Mouse (Mus musculus) heart, embryonic 14.5 days (tissue): ENCODE measurements around the gene Fam90a1a. TPM values are rescaled to one million over a fixed set of nuclear protein-coding genes. Genes with fewer than 3 reads are reported as not detected.
A peak's percentile ranks its signal among the peaks of the same experiment; 100 is the strongest.

Source experiments
- ATAC-seq: fragments of 200-750 bp; cut with Nextera tagmentation; 2 replicates; pipeline ENCODE4 v1.8.0; 2017; ENCODE audit warnings: low read depth, moderate TSS enrichment; ENCODE audit not compliant: insufficient number of reproducible peaks, insufficient read depth, low FRiP score
- H3K27ac ChIP-seq, 2 experiments: fragments of 200-500 bp in 1 of 2; fragments of 300-500 bp in 1 of 2; sonication (generic) in 1 of 2; replicated peaks in 1 of 2; 2 replicates each; pipeline ENCODE4 v1.5.1; 2012 to 2014; ENCODE audit warnings: low read depth in 2 of 2, low read length in 2 of 2, control low read depth in 1 of 2, mild to moderate bottlenecking in 1 of 2, mixed read lengths in 1 of 2; ENCODE audit not compliant: control insufficient read depth in 1 of 2, insufficient read depth in 1 of 2
- H3K27me3 ChIP-seq: fragments of 300-500 bp; sonication (generic); 2 replicates; pipeline ENCODE4 v1.6.1; 2014; ENCODE audit warnings: mild to moderate bottlenecking, low read length, control low read depth; ENCODE audit not compliant: control insufficient read depth, insufficient read depth
- H3K36me3 ChIP-seq: fragments of 300-500 bp; sonication (generic); 2 replicates; pipeline ENCODE4 v1.6.1; 2014; ENCODE audit warnings: mild to moderate bottlenecking, control low read depth, low read length, mixed read lengths; ENCODE audit not compliant: control insufficient read depth, insufficient read depth
- H3K4me1 ChIP-seq, 2 experiments: fragments of 200-500 bp in 1 of 2; fragments of 300-500 bp in 1 of 2; sonication (generic) in 1 of 2; 2 replicates each; pipeline ENCODE4 v1.6.1; 2012 to 2014; ENCODE audit warnings: low read length in 2 of 2, control low read depth in 1 of 2, mixed read lengths in 1 of 2; ENCODE audit not compliant: control insufficient read depth in 2 of 2, insufficient read depth in 2 of 2
- H3K4me2 ChIP-seq: fragments of 300-500 bp; sonication (generic); 2 replicates; pipeline ENCODE4 v1.6.1; 2014; ENCODE audit warnings: mild to moderate bottlenecking, low read length
- H3K4me3 ChIP-seq, 2 experiments: fragments of 200-500 bp in 1 of 2; fragments of 300-500 bp in 1 of 2; sonication (generic) in 1 of 2; 2 replicates each; pipeline ENCODE4 v1.5.1; 2012 to 2014; ENCODE audit warnings: low read length in 2 of 2, mild to moderate bottlenecking in 2 of 2, control low read depth in 1 of 2, low read depth in 1 of 2, moderate library complexity in 1 of 2; ENCODE audit not compliant: control insufficient read depth in 1 of 2, insufficient read depth in 1 of 2
- H3K9ac ChIP-seq: fragments of 300-500 bp; sonication (generic); 2 replicates; pipeline ENCODE4 v1.6.1; 2014; ENCODE audit warnings: mild to moderate bottlenecking, low read length
- H3K9me3 ChIP-seq: fragments of 300-500 bp; sonication (generic); 2 replicates; pipeline ENCODE4 v1.6.1; 2016; ENCODE audit warnings: low read length, control low read depth; ENCODE audit not compliant: control insufficient read depth
- WGBS: fragments of 180-500 bp; shearing (Covaris S2); extraction: QIAGEN DNeasy Blood & Tissue Kit; methylation state at CpG from one replicate; pipeline ENCODE4 v1.1.7; 2014; 5-methylcytosine and 5-hydroxymethylcytosine counted together
- polyA plus RNA-seq: library from polyadenylated mRNA; unstranded; fragments of >200 nt; fragmentation: Nextera tagmentation; extraction: Ambion mirVana; gene quantifications from 2 replicates; pipeline ENCODE4 v1.2.1, GENCODE M21; 2014

Gene Fam90a1a
- polyA plus RNA-seq, 1 experiment from 2014 or later, result not detected

DNA sequence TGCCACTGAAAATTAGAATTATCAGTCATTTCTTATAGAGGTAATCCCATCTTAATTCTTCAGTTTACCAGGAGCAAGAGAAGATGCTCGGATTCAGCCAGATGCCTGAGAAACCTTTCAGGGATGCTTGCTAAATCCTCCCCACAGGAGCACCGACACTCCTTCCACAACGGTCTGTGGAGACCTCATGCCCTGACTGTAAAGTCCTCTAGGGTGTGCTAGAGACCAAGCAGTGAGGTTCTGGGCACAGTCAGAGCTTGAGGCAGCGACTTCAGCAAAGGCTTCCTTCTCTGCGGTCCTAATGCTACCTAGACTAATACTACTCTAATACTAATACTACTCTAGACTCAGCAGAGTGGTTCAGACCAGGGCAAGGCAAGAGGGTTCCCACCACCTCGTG, 33.7 kb downstream of the Fam90a1a start:
- H3K27me3 ChIP-seq, result no peaks in the 10 kb centered on the region
- no peak overlapping the region for H3K9ac ChIP-seq
- H3K36me3 ChIP-seq, result no peaks in the 10 kb centered on the region
- H3K4me2 ChIP-seq, result no peak overlapping the region
- no peak for ATAC-seq
- H3K27ac ChIP-seq, result no peak overlapping the region
- no peak overlapping the region for H3K4me3 ChIP-seq
- H3K4me1 ChIP-seq, result no peaks in the 10 kb centered on the region
- no peaks in the 10 kb centered on the region for H3K9me3 ChIP-seq
- 19% methylated on average over 6 of the region's 6 CpGs for WGBS

DNA sequence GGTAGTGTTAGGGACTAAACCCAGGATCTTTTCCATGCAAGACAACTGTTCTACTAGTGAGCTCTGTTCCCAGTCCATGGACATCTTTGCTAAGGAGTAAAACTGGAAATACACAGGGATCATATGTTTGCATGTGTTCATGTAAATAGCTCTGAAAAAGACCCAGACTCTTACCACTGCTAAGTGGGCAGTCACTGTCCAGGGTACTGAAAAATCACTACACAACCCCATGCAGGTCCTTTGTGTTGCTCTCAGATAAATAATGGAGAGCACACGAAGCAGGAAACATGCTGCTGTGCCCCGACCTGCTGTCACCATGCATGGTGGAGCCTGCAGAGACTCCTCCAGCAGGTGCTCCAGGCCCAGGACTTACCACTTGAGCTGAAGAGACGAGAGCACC, 36.7 kb downstream of the Fam90a1a start:
- H3K27ac ChIP-seq, result no peak overlapping the region
- 46% methylated on average over 3 of the region's 3 CpGs for WGBS
- no peak overlapping the region for H3K4me3 ChIP-seq
- H3K27me3 ChIP-seq, result no peaks in the 10 kb centered on the region
- no peaks in the 10 kb centered on the region for H3K36me3 ChIP-seq
- H3K9me3 ChIP-seq, result no peaks in the 10 kb centered on the region
- no peak overlapping the region for H3K9ac ChIP-seq
- no peak for ATAC-seq
- H3K4me1 ChIP-seq, result no peaks in the 10 kb centered on the region
- H3K4me2 ChIP-seq, result no peak overlapping the region

DNA sequence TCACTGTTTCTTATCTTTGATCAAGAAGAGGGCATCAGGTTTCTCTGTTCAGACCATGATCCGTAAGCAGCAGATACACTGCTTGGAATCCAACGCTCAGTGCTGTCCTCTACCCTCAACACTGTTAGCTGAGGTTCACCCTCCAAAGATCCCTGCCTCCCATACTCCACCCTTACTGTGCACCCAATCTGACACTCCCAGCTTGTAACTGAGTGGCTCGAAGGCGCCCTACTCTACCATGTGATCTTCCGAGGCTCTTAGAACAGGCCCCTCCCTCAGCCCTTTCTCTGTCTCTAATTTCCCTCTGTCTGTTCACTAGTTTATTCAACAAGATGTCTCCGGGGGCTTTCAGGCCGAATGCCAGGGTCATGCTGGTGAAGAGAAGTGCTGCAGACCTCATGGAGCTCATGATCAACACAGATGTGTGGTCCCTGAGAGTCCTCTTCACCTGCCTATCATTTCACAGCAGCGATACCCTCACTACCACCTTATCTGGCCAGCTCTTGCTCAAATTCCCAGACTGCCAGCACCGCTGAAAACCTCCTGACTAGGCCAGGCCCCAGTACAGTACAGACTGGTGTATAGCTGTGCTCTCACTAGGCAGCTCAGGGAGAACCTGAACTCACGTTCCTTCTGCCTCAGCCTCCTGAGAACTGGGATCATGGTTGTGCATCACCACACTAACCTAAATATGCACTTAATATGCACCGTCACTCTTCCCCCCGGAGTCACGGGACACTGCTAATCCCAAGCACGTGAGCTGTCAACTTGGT, 46.4 kb downstream of the Fam90a1a start:
- Histone ChIP-seq H3K4me2 (no peak overlapping the region), H3K27me3 (no peaks in the 10 kb centered on the region), H3K4me3 (no peak overlapping the region), H3K9me3 (no peaks in the 10 kb centered on the region), H3K4me1 (no peaks in the 10 kb centered on the region), H3K36me3 (no peaks in the 10 kb centered on the region), H3K9ac (no peak overlapping the region), H3K27ac (no peak overlapping the region)
- 67% methylated on average over 14 of the region's 14 CpGs for WGBS
- no peak for ATAC-seq

DNA sequence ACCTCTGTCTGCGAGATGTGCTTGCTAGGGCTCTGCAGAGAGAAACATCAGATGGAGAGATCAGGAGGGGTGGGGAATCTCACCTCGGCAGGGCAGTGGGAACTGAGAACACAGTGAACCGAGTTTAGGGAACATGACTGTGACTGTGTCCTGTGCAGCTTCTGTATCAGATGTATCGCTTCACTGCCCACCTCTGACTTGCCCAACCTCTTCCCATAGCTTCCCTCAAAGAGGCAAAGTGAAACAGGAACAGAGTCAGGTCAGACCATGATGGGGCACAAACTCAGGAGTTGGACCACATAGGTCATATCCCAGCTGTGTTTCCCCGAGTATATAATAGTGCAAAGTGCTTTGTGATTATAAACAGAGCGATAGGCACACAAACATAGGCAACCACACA, 47.9 kb downstream of the Fam90a1a start:
- Histone ChIP-seq H3K9ac (no peak overlapping the region), H3K4me2 (no peak overlapping the region), H3K27ac (no peak overlapping the region), H3K36me3 (no peaks in the 10 kb centered on the region), H3K27me3 (no peaks in the 10 kb centered on the region), H3K4me1 (no peaks in the 10 kb centered on the region), H3K9me3 (no peaks in the 10 kb centered on the region), H3K4me3 (no peak overlapping the region)
- ATAC-seq, result no peak
- 81% methylated on average over 6 of the region's 6 CpGs for WGBS

DNA sequence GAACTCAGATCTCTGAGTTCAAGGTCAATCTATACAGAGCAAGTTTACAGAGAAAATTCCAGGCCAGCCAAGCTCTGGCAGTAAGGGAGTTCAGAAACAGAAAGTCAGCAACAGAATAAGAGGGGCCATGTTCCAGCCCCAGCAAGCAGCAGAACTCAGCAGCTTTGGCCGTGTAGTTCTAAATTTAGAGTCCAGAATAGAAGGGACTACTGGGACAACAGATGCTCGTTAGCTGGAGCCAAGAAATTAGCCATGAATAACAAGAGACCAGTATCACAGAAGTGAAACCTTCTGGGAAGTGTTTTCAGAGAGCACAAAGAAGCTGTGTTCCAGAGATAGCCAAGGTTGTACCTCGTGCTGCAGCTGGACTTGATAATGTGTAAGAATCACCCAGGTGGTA, 50.9 kb downstream of the Fam90a1a start:
- Histone ChIP-seq H3K9ac (no peak overlapping the region), H3K27me3 (no peaks in the 10 kb centered on the region), H3K27ac (no peak overlapping the region), H3K4me1 (no peaks in the 10 kb centered on the region), H3K4me3 (no peak overlapping the region), H3K4me2 (no peak overlapping the region), H3K9me3 (no peaks in the 10 kb centered on the region), H3K36me3 (no peaks in the 10 kb centered on the region)
- WGBS, result 30% methylated on average over 3 of the region's 3 CpGs
- ATAC-seq, result no peak

DNA sequence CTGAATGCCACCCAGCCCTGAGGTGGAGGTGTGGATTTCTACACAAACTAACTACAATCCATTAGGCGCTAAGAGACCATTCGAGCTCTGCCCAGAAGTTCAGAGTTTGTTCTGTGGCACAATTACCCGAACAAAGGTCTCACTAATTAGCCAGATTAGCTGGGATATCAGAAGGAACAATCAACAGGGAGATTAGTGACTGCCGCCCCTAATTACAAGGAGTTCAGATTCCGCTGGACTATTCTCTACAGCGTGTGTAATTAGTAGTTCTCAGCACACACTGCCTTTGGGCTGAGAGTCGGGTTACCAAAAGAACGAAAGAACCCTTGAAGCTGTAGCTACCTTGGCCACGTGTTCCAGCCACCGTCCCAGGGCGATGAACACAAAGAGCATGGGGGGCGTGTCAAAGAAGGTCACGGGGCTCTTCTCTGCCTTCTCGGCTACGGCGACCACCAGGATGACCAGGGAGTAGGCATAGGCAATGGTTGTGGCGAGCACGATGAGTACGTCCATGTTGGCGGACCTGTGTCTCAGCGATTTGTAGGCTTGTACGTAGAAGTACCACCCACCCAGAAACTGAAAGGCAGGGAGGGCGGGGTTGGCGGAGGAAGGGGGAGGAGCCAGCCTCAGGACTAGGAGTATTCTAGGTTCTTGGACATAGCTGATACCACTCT, 54.7 kb downstream of the Fam90a1a start:
- H3K27ac ChIP-seq, result no peak overlapping the region

More for the DNA sequence above, 54.7 kb downstream of the Fam90a1a start:
- H3K9me3 ChIP-seq, result no peaks in the 10 kb centered on the region
- 81% methylated on average over 24 of the region's 24 CpGs for WGBS
- no peaks in the 10 kb centered on the region for H3K36me3 ChIP-seq
- 0 out of 4 replicates have a peak overlapping the region, but pooled peaks of 1 of the 2 experiments have one; percentile 2 for H3K4me3 ChIP-seq
- ATAC-seq, result no peak
- H3K4me2 ChIP-seq, result no peak overlapping the region
- H3K27me3 ChIP-seq, result no peaks in the 10 kb centered on the region
- H3K4me1 ChIP-seq, result no peaks in the 10 kb centered on the region
- H3K9ac ChIP-seq, result no peak overlapping the region
